Mouse (Mus musculus): ENCODE results near the gene Cmbl.

GRCm38 (mm10) chr15:31627277-31628154 lies 62.3 kb downstream of the Cmbl start:
- TF ChIP-seq CTCF (IDR thresholded peaks at IDR 0.05; ENCODE audit: low read depth, low read length) (no peak), POLR2A (IDR thresholded peaks at IDR 0.05; ENCODE audit: extremely low read depth, insufficient read depth, low read length) (no peak)
